Mouse (Mus musculus): ENCODE measurements around the gene Hc. TPM values are rescaled to one million over a fixed set of nuclear protein-coding genes. Genes with fewer than 3 reads are reported as not detected.

Gene Hc
- 1.0 and 1.4 TPM in 2 replicates for polyA plus RNA-seq (2012; rRNA removed)

GRCm38 (mm10) chr2:35061338-35061737 is at the start of gene Hc:
Gene Hc (minus strand): TSS chr2:35061438.

GRCm38 (mm10) chr2:35109141-35109923 is 48.1 kb upstream of the Hc start, which contains the start of gene Cntrl:
Gene Cntrl (plus strand): TSS chr2:35109492.

GRCm38 (mm10) chr2:35101443-35101842 is 40.2 kb upstream of the Hc start, which contains the start of gene AI182371:
Gene AI182371 (minus strand): TSS chr2:35101543.

GRCm38 (mm10) chr2:34961481-34962036 is 99.7 kb downstream of the Hc start, which contains the start of gene Traf1:
Gene Traf1 (minus strand): TSS chr2:34961772.

Other genes starting within 250 kb of the Hc start
- 83.4 and 89.2 TPM in 2 replicates for gene Fbxw2, start 235.1 kb downstream of the Hc start, polyA plus RNA-seq (2012; rRNA removed)
- gene Gm34653, start 228.4 kb downstream of the Hc start, polyA plus RNA-seq (2012; rRNA removed) = 0.08 and 0.09 TPM in 2 replicates
- gene Cutal, start 187.0 kb downstream of the Hc start, polyA plus RNA-seq (2012; rRNA removed) = 0.21 and 0.25 TPM in 2 replicates
- 52.9 and 60.5 TPM in 2 replicates for gene Psmd5, start 186.5 kb downstream of the Hc start, polyA plus RNA-seq (2012; rRNA removed)
- 2.8 and 3.6 TPM in 2 replicates for gene Phf19, start 147.4 kb downstream of the Hc start, polyA plus RNA-seq (2012; rRNA removed)
- 4.1 and 4.2 TPM in 2 replicates for gene Traf1, start 99.7 kb downstream of the Hc start, polyA plus RNA-seq (2012; rRNA removed)
- 1.00 and 1.5 TPM in 2 replicates for gene AI182371, start 40.1 kb upstream of the Hc start, polyA plus RNA-seq (2012; rRNA removed)
- gene Cntrl, start 48.1 kb upstream of the Hc start, polyA plus RNA-seq (2012; rRNA removed) = 18.5 and 22.0 TPM in 2 replicates
- 175 and 177 TPM in 2 replicates for gene Rab14, start 139.7 kb upstream of the Hc start, polyA plus RNA-seq (2012; rRNA removed)
- 33.2 and 33.6 TPM in 2 replicates for gene Gsn, start 194.9 kb upstream of the Hc start, polyA plus RNA-seq (2012; rRNA removed)

Measured in central nervous system, embryonic 18 days (tissue).